Mouse (Mus musculus): Measurements from ENCODE around the gene Dnhd1. TPM values are rescaled to one million over a fixed set of nuclear protein-coding genes. Genes with fewer than 3 reads are reported as not detected.

Gene Dnhd1
- polyA plus RNA-seq, 1 experiment from 2014 or later, result 0.22 TPM

DNA sequence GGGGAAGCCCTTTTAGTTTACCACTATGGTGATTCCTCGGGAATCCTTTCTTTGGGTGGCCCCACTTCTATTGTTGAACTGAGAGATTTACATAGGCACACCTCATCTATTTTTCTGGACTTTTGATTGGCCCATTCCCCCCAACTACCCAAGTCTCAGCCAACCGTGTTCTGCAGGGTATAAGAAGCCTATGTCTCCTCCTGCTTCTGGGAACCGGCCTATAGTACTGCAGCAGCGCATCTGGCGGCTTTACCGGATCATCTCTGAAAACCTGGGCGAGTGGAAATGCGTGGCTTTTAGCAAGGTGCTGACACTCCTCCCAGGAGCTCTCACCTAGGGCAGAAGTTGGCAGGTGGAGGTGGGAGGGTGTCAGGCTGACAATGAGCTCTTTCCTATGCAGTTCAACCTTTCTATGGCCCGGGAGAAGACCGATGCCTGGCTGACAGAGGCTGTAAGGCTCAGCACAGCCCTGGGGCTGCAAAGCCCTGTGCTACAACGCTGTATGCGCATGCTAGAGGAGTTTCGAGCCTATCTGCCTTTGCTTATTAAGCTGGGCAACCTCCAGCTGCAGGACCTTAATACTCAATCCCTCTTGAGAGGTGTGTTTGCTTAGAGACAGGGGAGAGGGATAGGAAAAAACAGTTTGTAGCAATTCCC lies 35.0 kb downstream of the Dnhd1 start:
- no peaks in the 10 kb centered on the region for H3K27me3 ChIP-seq (ENCODE audit: insufficient read depth, low read length)
- no peak overlapping the region for H3K9ac ChIP-seq (replicated peaks)
- no peak for ATAC-seq
- no peaks in the 10 kb centered on the region for H3K4me1 ChIP-seq (ENCODE audit: insufficient read depth)
- no peak for DNase-seq
- 26% methylated on average over 13 of the region's 13 CpGs for WGBS (ENCODE audit: insufficient replicate concordance)
- TF ChIP-seq EP300 (IDR thresholded peaks at IDR 0.05; ENCODE audit: low read depth) (no peak), CTCF (IDR thresholded peaks at IDR 0.05; ENCODE audit: low read depth) (no peak)
- H3K9me3 ChIP-seq (ENCODE audit: low read length), result no peaks in the 10 kb centered on the region
- H3K27ac ChIP-seq (ENCODE audit: low read depth), result no peak overlapping the region
- no peaks in the 10 kb centered on the region for H3K36me3 ChIP-seq (replicated peaks; ENCODE audit: insufficient read depth, low read length)
- no peak overlapping the region for H3K4me2 ChIP-seq (ENCODE audit: low read depth, low read length)
- no peak overlapping the region for H3K4me3 ChIP-seq (ENCODE audit: low read depth, low read length)

DNA sequence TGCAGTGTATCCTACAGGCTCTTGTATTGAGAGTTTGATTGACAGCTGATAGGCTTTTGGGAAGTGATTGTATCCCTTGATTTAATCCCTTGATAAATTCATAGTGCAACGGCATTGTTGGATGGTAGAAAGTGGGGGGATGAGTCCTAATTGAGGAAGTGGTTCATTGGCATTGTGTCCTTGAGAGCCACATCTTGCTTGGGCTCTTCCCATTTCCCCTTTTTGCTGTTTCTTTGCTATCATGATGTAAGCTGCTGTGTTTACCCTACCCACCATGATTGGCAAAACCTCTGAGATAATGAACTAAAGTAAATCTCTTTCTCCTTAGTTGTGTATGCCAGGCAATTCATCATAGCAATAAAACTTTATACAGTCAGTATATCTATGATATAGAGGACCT lies 40.2 kb downstream of the Dnhd1 start:
- TF ChIP-seq CTCF (IDR thresholded peaks at IDR 0.05; ENCODE audit: low read depth) (no peak), EP300 (IDR thresholded peaks at IDR 0.05; ENCODE audit: low read depth) (no peak)
- Histone ChIP-seq H3K4me3 (ENCODE audit: low read depth, low read length) (no peak overlapping the region), H3K36me3 (replicated peaks; ENCODE audit: insufficient read depth, low read length) (no peaks in the 10 kb centered on the region), H3K4me1 (ENCODE audit: insufficient read depth) (no peaks in the 10 kb centered on the region), H3K27ac (ENCODE audit: low read depth) (no peak overlapping the region), H3K9ac (replicated peaks) (no peak overlapping the region), H3K4me2 (ENCODE audit: low read depth, low read length) (no peak overlapping the region), H3K9me3 (ENCODE audit: low read length) (no peaks in the 10 kb centered on the region), H3K27me3 (ENCODE audit: insufficient read depth, low read length) (no peaks in the 10 kb centered on the region)
- DNase-seq (no peak), ATAC-seq (no peak)
- 31% methylated on average over 1 of the region's 1 CpGs for WGBS (ENCODE audit: insufficient replicate concordance)

DNA sequence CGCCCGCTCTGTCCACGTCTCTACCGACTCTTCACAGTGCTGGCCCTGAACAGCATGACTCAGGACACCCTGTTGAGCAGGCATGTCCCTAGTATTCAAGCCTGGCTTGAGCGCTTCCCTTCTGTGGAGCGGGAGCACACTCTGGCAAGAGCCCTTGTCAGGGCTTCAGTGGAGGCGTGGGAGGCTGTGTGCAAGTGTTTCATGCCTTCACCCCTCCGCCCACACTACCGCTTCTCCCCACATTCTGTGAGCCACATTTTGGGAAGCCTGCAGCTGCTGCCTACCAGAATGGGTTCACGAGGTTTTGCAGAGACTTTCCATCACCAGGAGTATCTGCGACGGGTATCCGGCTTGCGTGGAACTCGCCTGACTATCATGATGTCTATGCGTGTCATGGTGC lies 52.6 kb downstream of the Dnhd1 start:
- ATAC-seq (no peak), DNase-seq (no peak)
- Histone ChIP-seq H3K27ac (ENCODE audit: low read depth) (no peak overlapping the region), H3K9ac (replicated peaks) (no peak overlapping the region), H3K27me3 (ENCODE audit: insufficient read depth, low read length) (no peaks in the 10 kb centered on the region), H3K36me3 (replicated peaks; ENCODE audit: insufficient read depth, low read length) (no peaks in the 10 kb centered on the region), H3K4me1 (ENCODE audit: insufficient read depth) (no peaks in the 10 kb centered on the region), H3K4me3 (ENCODE audit: low read depth, low read length) (no peak overlapping the region), H3K9me3 (ENCODE audit: low read length) (no peaks in the 10 kb centered on the region), H3K4me2 (ENCODE audit: low read depth, low read length) (no peak overlapping the region)
- TF ChIP-seq EP300 (IDR thresholded peaks at IDR 0.05; ENCODE audit: low read depth) (no peak), CTCF (IDR thresholded peaks at IDR 0.05; ENCODE audit: low read depth) (no peak)
- 81% methylated on average over 16 of the region's 16 CpGs for WGBS (ENCODE audit: insufficient replicate concordance)

DNA sequence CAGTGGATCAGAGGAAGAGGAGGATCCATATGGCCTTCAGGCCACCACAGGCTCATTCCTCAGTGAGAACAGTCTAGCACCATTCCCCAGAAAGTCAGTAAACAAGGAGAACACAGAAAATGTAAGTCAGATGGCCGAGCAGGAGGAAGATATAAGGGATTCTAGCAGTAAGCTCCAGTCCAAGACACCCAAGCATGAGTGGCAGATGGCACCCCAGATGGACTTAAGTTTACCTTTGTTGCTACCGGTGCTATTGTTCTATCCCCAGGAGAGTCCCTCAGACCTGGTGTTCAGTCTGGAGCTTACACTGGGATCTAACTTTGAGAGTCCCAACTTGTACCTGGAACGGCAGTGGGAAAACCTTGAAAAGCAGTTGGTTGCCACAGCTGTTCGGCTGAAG lies 53.2 kb downstream of the Dnhd1 start:
- Histone ChIP-seq H3K4me3 (ENCODE audit: low read depth, low read length) (no peak overlapping the region), H3K4me1 (ENCODE audit: insufficient read depth) (no peaks in the 10 kb centered on the region), H3K36me3 (replicated peaks; ENCODE audit: insufficient read depth, low read length) (no peaks in the 10 kb centered on the region), H3K27ac (ENCODE audit: low read depth) (no peak overlapping the region), H3K9me3 (ENCODE audit: low read length) (no peaks in the 10 kb centered on the region), H3K27me3 (ENCODE audit: insufficient read depth, low read length) (no peaks in the 10 kb centered on the region), H3K4me2 (ENCODE audit: low read depth, low read length) (no peak overlapping the region), H3K9ac (replicated peaks) (no peak overlapping the region)
- ATAC-seq (no peak), DNase-seq (no peak)
- TF ChIP-seq EP300 (IDR thresholded peaks at IDR 0.05; ENCODE audit: low read depth), result no peak
- no peak for TF ChIP-seq CTCF (IDR thresholded peaks at IDR 0.05; ENCODE audit: low read depth)
- 79% methylated on average over 4 of the region's 4 CpGs for WGBS (ENCODE audit: insufficient replicate concordance)

DNA sequence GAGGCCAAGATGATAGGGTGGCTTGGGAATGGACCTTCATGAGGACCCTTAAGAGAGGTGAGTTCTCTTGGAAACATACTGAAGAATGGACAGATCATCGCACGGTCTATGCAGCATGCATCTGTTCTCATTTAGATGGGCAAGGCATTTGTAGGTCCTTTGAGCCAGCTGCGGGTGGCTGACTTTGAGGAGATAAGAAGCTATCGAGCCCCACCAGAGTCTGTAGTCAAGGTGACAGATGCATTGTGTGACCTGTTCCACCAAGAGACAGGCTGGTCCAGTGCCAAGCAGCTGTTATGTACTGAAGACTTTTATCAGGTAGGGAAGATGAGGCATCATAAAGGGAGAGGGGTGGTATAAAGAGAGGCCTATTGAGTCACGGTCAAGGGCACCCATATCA lies 58.1 kb downstream of the Dnhd1 start:
- Histone ChIP-seq H3K4me1 (ENCODE audit: insufficient read depth) (no peaks in the 10 kb centered on the region), H3K9ac (replicated peaks) (no peak overlapping the region), H3K27ac (ENCODE audit: low read depth) (no peak overlapping the region), H3K9me3 (ENCODE audit: low read length) (no peaks in the 10 kb centered on the region), H3K4me3 (ENCODE audit: low read depth, low read length) (no peak overlapping the region), H3K36me3 (replicated peaks; ENCODE audit: insufficient read depth, low read length) (no peaks in the 10 kb centered on the region), H3K27me3 (ENCODE audit: insufficient read depth, low read length) (no peaks in the 10 kb centered on the region), H3K4me2 (ENCODE audit: low read depth, low read length) (no peak overlapping the region)
- peak; percentile 83 for ATAC-seq
- TF ChIP-seq CTCF (IDR thresholded peaks at IDR 0.05; ENCODE audit: low read depth) (no peak), EP300 (IDR thresholded peaks at IDR 0.05; ENCODE audit: low read depth) (peak; percentile 68)
- 61% methylated on average over 5 of the region's 5 CpGs for WGBS (ENCODE audit: insufficient replicate concordance)
- peak; percentile 42 for DNase-seq

DNA sequence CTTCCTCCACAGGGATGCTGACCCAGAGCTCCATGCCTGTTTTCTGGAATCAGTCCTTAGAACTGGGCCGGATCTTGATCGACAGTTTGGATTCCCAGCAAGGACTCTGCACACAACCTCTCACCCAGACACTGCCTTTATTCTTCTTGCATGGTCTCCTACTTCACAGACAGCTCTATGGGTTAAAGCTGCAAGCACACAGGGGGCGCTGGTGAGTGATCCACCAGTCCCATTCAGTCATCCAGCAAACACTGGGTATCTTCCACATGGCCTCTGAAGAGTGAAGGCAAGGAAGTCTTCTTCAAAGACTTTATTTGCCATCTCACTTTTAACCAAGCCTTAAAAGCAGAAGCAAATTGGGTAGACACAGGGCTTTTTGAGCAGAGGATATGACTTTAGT lies 64.7 kb downstream of the Dnhd1 start:
- TF ChIP-seq EP300 (IDR thresholded peaks at IDR 0.05; ENCODE audit: low read depth) (no peak), CTCF (IDR thresholded peaks at IDR 0.05; ENCODE audit: low read depth) (peak; percentile 39)
- H3K9ac ChIP-seq (replicated peaks), result no peak overlapping the region
- H3K27me3 ChIP-seq (ENCODE audit: insufficient read depth, low read length), result no peaks in the 10 kb centered on the region
- H3K27ac ChIP-seq (ENCODE audit: low read depth), result no peak overlapping the region
- no peak for DNase-seq
- WGBS (ENCODE audit: insufficient replicate concordance), result 48% methylated on average over 3 of the region's 3 CpGs
- no peaks in the 10 kb centered on the region for H3K9me3 ChIP-seq (ENCODE audit: low read length)
- H3K4me1 ChIP-seq (ENCODE audit: insufficient read depth), result no peaks in the 10 kb centered on the region
- H3K4me2 ChIP-seq (ENCODE audit: low read depth, low read length), result no peak overlapping the region
- H3K4me3 ChIP-seq (ENCODE audit: low read depth, low read length), result no peak overlapping the region
- no peaks in the 10 kb centered on the region for H3K36me3 ChIP-seq (replicated peaks; ENCODE audit: insufficient read depth, low read length)
- ATAC-seq, result no peak

DNA sequence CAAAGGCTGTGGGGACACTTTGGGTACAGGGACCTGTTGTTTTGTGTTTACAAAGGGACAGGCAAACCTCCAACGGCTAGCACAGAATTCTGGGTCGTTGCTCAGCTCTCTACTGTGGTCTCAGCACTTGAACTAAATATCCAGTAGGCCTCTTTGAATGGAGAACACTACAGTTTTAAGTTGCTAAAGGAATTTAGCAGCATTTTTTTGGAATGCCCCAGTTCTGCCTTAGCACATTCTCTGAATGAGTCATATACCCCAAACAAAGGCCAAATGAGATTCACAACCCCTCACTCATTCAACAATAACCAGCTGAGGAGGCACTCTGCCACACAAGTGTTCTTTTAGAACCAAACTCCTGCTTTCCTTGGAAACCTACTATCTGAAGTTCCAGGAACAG lies 71.3 kb downstream of the Dnhd1 start:
- H3K4me1 ChIP-seq (ENCODE audit: insufficient read depth), result no peaks in the 10 kb centered on the region
- no peak overlapping the region for H3K27ac ChIP-seq (ENCODE audit: low read depth)
- ATAC-seq (no peak), DNase-seq (no peak)
- no peaks in the 10 kb centered on the region for H3K27me3 ChIP-seq (ENCODE audit: insufficient read depth, low read length)
- no peak overlapping the region for H3K9ac ChIP-seq (replicated peaks)
- no peaks in the 10 kb centered on the region for H3K9me3 ChIP-seq (ENCODE audit: low read length)
- no peaks in the 10 kb centered on the region for H3K36me3 ChIP-seq (replicated peaks; ENCODE audit: insufficient read depth, low read length)
- TF ChIP-seq CTCF (IDR thresholded peaks at IDR 0.05; ENCODE audit: low read depth), result no peak
- TF ChIP-seq EP300 (IDR thresholded peaks at IDR 0.05; ENCODE audit: low read depth), result no peak
- no peak overlapping the region for H3K4me3 ChIP-seq (ENCODE audit: low read depth, low read length)
- WGBS (ENCODE audit: insufficient replicate concordance), result 56% methylated on average over 2 of the region's 2 CpGs
- no peak overlapping the region for H3K4me2 ChIP-seq (ENCODE audit: low read depth, low read length)

Data from liver, postnatal 0 days (tissue).